Mouse (Mus musculus) thymus, postnatal 4 days (tissue): ENCODE measurements around the gene Zc3h10.
A peak's percentile ranks its signal among the peaks of the same experiment; 100 is the strongest.
"Not testable (repeated sequence)": the region's sequence is repeated elsewhere in the genome, so short reads cannot be mapped to it uniquely, and the experiment has no call there.

Experiments used
- DNase-seq: peaks from one replicate; pipeline ENCODE4 v3.0.0; 2021

Gene Zc3h10

DNA sequence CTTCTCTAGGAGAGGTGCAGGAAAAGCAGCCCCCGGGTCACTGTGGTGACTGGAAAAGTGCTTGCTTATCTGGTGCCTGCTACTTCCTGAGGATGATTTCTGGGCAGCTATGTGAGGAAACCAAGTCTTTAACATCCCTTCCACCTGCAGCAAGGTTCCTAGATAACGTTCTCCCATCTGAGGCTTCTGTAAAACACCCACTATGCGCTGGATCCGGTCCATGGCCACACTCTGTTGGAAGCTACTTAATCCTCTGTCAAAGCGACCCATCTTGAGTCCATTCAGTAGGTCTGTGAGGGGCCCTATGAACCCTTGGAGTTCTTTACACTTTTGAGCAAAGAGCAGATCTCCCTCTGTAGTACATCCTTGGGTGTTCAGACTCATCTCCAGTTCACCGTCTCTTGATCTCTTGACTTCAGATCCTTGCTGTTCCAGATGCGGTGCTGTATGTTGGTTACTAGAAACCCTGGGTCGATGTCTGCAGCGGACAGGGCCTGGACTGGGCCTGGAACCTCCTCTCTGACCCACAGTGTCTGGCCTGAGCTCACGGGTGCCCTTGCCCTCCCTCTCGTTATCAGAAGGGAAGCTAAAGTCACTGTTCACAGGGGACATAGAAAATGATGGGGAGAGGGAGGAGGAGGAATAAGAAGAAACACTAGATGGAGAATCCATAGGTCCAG is 2.7 kb upstream of the Zc3h10 start:
- DNase-seq = peak; percentile 20

DNA sequence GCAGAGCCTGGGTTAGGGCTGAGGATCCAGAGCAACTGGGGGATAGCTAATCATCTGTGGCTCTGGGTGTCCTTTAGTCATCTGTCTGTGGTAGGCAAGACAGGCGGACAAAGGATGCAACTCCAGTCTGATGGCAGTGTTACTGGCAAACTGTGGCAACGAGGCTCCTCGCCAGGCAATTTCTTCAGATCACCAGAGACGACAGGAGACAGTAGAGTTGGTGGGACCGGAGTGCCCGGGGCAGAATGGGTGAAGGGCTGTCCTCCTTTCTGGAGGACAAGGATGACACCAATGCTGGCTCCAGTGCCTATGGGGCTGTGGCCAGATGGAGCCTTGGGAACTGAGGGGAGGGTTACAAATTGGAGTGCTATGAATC is 2.1 kb upstream of the Zc3h10 start:
- peak; percentile 26 for DNase-seq

DNA sequence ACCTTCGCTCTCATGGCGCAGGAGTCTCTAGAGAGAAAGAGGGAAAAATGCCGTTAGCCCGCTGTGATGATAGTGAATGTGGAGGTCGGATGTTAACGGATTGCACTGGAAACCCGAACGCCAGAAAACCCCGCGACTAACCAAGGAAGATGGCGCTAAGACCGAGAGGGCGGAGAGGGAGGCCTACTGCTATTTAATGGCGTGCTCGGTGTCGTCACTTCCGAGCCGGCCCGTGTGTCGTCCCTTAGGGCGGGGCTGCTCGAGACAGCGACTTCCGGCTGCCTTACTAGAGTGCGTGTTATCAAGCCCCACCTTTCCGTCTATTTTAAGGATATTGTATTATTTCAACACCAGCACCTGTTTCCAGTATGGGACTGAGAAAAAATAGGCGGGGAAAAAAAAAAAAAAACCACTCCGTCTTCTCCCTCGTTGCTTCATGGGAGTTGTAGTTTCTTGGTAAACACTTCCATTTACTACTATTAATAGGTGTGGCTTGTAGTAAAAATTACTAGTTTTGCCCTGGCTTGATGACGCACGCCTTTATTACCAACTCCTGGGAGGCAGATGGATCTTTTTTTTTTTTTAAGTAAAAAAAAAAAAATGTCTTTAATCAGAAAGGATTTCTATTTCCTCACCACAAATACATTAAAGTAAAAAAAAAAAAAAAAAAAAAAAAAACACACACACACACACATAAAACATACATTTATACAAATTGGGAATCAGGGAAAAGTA is 1.5 kb upstream of the Zc3h10 start, which contains the start of gene Rpl41:
TSS of gene Rpl41 (minus strand) at position 359 of the 735 bp plus-strand sequence.
- peak; percentile 92 for DNase-seq

DNA sequence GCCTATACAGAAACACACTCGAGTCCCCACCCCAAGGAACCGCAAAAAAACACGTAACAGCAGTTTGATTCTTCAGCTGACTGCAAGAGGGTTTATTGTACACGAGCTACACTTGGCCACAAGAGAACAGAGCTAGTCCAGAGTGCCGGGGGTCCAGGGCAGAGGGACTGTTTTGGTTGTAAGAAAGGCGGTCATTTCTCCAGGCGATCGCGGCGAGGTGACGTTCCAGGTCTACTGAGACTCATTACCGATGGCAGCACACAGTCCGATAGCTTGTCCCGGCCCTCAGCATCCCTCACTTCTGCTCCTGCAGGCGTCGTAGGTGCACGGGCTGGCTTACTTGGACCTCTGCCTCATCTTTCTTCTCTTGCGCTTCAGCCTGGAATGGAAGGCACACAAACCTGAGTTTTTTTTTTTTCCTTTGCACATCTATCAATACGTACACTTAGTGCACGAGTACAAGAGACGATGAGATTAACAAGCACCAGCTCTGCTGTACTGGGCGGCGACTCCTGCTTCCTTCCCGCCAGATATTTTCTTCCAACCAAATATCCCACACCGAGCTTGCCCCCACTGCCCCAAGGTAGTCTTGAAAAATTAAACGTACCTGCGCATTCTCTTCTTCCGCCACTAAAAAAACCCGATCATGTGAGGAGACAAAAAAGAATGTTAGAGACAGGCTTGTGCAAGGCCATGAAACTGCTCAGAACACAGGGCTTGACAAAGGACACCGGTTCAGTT is 647 bp upstream of the Zc3h10 start:
- DNase-seq = not testable (repeated sequence)

DNA sequence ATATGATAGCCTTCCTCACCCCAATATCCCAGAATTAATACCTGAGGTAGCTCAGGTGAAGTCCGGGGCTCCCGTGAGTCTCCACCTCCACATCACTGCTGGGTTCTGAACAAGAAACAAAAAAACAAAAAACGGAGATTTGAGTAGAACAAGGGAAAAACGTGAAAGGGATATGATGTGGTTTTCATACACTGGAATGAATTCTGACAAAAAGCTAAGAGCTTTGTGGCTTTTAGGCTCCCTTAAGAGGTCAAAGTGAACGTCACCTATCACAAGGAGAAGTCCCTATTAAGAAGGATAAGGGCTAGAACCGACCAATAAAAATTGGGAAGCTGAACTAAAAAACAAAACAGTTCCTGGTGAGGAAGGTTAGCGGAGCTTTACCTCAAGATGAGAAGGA is 787 bp downstream of the Zc3h10 start:
- no peak for DNase-seq

DNA sequence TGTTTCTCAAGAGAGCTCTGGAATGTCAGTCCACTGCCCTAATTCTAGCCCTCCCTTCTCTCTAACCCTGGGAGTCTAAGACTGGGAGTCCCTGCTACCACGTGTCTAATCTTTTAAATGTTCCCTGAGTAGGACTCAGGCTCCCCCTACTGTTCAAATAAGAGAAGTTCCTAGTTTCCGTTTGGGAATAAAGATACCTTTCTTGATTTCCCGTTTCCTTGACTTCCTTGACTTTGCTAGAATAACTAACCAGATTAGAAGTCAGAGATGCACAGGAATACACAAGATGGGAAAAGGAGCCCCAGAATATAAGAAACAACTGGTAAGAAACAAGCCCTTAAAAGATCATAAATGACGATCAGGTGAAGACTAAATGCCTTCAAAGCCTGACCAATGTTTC is 1.2 kb downstream of the Zc3h10 start:
- no peak for DNase-seq

DNA sequence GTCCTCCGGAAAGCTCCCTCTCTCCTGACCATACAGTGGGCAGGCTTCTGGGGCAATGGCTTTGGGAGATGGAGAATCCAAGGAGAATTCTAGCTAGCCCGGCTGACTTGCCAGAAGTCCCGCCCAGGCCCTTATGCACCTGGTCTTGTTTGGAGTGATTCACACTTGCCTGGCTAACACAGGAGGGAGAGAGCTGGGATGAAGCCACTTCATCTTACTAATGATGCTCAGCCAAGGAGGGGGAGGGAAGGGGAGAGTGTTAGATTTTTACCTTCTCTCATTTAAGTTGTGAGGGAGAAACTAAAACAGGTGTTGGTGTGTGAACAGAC is 2.0 kb downstream of the Zc3h10 start:
- DNase-seq = no peak

DNA sequence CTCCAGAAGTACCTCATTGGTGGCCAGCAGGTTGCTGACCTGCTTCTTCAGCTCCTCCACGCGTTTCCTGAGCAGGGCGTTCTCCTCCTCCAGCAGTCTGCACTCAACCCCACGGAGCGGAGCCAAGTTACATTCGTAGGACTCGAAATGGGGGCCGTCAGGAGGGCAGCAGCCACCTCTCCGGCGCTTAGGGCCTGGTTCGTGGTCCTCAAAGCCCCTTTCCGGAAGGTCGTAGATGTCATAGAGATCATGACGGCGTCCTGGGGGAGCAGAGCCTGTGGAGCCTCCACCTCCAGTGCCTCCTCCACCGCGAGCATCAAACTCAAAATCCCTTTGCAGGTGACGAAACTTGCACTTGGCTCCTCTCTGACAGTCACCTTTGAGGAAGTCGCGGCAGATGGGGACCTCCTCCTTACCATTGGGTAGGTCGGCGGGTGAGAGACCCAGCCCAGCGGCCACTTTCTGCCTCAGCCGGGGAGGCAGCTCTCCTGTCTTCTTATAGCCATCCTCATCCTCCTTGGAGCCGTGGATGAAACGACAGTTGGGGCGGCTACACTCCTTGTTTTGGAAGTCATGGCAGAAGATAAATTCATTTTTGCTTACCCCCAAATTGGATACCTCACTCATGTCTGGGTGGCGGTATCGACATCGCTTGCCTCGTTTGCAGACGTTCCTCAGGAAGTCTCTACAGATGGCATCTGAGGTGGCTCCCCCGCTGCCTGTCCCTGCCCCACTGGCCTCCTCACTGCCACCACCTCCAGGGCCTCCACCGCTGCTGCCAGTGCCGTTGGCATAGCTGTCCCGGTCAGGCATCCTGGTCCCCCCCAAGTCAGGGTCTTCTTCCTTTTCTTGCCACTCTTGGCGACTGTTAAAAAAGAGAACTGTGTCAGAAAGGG is 2.7 kb downstream of the Zc3h10 start:
- DNase-seq = peak; percentile 23

DNA sequence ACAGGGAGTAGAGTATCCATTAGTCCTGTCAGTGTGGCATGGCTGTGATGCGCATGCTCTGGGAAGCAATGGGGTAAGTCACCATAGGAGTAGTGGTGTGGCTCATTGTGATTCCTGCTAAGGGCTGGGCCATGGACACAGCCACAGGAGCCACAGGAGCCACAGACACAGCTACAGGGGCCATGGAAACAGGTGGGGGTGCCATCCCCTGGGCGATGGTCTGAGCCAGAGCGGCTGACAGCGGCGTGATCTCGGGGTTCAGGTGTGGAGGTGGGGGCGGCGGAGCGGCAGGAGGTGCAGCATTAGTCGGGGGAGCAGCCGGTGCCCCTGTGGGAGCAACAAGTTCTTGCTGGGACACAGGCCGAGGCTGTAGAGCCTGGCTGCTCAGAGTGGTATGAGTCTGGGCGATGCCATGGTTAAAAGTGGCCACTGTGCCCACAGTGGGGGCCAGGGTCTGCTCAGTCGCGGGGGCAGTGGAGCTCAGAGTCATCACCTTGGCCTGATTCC is 3.4 kb downstream of the Zc3h10 start:
- DNase-seq = no peak

DNA sequence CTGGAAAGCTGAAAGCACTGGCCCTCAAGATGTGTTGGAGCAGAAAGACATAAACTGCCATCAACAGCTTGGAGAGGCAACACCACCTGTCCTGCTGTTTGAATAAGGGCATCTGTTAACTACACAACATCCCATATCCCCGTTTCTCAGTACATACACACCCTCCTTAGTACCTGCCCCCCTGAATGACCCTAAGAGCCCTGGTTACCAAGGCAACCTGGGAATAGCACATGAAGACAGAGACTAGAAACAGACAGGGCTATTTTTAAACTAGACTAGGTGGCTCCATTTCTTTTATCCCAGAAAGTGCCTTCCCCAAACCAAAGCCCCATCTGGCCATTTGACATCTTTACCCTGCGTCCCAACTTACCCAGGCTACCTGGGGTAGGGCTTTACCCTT is 4.5 kb downstream of the Zc3h10 start:
- no peak for DNase-seq

DNA sequence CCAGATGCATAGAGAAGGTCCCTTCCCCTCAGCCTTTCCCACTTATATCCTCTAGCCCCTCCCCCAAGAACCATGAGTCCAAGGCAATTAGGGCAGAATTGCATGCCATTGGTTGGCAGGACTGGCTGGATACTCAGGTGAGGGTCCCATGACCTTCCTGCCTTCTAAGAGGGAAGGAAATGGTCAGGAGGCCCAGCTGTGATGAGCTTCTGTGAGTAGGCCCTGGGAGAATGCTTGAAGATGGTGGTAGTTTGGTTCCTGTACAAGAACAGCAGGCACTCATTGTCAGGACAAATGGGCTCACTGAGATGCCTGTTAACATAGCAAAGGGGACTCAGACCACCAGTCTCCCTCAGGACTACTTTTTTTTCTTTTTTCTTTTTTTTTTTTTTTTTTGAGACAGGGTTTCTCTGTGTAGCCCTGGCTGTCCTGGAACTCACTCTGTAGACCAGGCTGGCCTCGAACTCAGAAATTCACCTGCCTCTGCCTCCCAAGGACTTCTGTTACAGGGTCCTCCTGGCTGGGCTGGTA is 9.2 kb downstream of the Zc3h10 start:
- DNase-seq = no peak

DNA sequence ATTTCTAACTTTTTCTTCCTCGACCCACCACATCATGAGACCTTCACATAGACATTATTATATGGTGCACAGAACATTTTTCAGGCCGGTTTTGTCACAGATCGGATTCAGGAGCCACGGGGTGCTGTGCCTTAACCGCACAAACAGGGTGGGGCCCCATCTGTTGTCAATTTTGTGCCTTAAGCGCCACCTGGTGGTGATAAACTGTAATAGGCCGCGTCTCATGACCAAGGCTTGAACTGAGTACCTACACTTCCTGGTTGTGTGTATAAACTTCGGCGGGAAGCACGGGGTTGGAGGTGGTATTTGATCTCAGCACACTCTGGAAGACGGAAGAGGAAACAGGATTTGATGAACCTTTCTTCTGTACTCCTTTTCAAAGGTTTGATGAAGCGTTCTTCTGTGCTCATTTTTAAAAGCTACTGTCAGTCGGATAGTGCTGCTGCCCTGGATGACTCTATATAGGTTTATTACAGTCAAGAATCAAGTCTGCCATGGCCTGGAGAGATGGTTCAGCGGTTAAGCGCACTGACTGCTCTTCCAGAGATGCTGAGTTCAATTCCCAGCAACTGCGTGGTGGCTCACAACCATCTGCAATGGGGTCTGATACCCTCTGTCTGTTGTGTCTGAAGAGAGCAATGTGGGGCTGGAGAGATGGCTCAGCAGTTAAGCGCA is 11.2 kb downstream of the Zc3h10 start:
- DNase-seq = peak; percentile 89

DNA sequence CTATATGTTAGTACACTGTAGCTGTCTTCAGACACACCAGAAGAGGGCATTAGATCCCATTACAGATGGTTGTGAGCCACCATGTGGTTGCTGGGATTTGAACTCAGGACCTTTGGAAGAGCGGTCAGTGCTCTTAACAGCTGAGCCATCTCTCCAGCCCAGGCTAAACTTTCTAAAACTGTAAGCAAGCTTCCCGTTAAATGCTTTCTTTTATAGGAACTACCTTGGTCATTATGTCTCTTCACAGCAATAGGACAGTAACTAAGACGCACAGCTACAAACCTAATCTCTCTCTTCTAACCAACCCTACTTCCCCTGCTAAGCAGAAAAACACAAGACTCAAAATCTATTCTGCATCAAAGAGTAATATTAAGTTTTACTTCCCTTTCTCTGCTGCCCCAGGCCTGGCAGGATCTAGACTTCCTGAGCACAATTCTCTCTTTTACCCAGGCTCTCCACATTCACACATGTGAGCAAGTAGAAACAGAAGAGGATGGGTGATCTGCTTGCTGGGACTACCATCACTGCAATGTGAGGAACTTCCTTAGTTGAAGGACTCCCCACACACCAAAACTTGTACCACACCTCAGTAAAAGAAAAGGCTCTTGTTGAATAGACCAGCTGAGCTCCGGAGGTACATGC is 11.8 kb downstream of the Zc3h10 start:
- no peak for DNase-seq

DNA sequence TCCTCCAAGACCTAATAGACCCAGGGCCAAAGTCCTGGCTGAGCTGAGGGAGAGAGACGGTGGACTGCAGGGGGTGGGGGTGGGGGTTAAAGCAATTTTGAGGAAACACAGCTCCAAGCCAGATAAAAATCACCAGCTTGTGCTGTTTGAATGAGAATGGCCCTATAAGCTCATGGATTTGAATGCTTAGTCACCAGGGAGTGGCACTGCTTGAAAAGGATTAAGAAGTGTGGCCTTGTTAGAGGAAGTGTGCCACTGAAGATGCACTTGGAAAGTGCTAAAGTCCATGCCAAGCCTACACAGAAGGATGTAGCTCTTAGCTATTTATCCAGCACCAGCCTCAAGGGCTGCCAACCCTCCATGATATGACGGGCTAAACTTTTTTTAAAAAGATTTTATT is 12.4 kb downstream of the Zc3h10 start:
- DNase-seq = no peak

DNA sequence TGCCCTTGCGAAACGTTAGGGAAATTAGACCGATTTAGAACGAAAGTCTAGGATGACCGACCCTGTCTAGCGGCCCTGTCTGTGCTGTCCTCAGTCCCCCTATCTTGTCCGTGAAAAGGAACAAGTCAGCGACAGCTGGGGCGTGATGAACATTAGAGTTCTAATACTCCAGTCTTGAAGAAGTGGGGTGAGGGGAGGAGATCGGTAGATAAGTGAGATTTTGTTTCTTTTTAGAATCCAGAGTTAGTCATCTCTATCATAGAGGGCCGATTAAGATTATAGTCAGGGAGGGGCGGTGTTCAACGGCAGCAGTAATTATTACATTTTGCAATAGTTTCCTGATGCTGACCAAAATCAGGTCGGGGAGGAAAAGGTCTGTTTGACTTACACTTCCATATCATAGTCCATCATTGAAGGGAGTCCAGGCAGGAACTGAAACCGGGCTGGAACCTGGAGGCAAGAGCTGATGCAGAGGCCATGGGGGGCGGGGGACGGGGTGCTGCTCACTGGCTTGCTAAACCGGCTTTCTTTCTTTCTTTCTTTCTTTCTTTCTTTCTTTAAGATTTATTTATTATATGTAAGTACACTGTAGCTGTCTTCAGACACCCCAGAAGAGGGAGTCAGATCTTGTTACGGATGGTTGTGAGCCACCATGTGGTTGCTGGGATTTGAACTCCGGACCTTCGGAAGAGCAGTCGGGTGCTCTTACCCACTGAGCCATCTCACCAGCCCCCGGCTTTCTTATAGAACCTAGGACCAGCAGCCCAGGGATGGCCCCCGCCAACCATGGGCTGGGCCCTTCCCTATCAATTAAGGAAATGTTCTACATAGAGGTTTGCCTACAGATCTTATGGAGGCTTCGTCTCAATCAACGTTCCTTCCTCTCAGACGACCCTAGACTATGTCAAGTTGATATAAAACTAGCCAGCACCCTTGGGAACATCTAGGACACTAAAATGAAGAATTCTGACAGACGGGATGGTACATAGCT is 20.9 kb downstream of the Zc3h10 start:
- DNase-seq = no peak

DNA sequence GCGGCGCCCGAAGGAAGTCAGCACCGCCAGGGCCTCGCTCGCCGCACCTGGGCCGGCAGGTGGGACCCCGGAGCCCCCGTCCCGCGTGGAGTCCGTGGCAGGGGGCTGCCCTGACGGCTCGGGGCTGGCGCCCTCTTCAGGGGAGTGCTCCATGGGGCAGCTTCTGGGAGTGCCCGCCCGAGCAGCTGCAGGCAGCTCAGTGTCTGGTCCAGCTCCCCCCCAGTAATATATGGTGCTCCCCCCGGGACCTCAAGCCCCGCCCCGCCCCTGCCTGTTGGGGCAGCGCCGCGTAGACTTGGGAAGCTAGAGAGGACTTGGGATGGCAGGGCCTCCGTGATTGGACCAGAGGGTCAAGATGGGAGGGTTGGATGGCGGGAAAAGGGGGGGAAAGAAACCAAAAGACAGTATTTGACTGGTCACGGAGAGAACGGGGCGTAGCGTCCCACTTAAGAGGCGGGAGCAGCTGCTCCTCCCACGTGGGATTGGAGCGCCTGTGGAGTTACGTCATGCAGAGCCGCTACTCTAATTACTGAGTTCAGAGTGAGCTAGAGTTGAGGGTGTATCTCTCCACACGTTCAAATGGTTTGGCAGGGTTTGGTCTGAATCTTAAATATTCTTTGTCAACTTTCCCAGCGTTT is 21.8 kb downstream of the Zc3h10 start, which contains the start of gene Esyt1:
TSS of gene Esyt1 (minus strand) at position 201 of the 638 bp plus-strand sequence.
- peak; percentile 87 for DNase-seq

DNA sequence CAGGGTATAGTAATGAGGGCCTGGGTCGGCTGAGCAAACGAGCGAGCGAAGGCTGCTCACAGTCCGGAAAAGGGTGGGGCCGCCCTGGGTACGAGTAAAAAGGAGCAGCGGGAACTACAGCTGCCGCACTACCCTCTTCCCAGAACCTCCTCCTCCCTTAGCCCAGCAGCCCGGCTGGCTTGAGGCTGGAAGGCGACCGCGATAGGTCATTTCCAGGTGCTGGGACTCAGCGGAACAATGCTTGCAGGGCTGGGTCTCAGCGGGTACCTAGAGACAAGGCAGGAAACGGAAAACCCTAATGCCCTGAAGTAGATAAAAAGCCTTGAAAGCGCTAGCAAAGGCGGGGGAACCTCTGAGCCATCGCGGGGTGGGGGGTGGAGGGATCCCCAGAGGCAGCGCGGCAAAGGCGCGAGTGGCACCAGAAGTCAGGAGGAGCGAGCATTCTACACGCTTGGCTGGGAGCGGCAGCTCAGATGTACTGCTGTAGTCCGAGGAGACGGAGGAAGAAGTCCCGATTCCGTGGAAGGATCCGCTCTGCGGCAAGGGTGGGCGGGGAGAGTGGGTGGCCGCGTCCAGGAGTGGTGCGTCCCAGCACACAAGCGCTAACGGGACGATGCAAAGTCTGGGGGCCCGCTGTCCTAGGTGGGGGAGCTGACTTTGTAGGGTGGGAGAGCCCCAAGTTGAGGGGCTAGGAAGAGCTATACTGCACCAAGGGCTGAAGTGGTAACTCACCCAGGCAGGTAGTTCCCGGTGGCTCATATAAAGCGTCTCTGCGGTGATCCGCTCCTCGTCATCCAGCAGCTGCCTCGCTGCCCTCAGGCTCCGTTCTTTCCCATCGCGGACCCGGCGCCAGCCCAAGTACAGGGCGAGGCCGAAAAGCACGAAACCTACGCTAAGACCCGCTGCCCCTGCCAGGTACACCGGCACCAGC is 22.6 kb downstream of the Zc3h10 start:
- DNase-seq = peak; percentile 81

DNA sequence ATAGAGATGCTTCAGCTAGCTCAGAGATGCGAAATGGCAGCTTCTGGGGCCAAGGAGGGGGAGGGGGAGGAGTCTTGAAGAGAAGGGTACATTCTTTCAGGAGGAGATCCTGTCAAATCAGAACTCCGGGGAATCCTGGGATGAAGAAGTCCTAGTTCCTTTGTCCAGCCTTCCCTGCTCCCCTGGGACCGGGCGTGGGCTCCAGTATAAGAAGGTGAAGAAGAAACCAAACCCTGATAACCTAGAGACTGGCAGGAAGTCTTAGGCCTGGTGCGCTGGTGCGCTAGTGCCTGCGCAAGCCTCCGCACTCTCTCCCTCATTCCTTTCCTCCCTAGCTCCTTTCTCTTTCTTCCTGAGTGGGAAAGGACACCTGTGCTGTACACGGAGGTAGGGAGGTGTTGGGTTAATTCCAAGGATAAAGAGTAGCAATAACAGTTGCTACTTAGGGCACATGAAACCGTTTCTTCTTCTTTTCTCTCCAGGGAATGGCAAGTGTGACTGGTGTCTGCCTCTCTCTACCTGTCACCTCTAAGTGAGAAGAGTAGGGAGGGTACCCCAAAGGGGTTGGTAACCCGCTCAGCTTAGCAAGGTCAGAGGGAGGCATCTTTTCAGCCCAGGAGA is 23.4 kb downstream of the Zc3h10 start:
- DNase-seq = peak; percentile 55
